Mouse (Mus musculus) lung, postnatal 0 days (tissue): ENCODE measurements around the gene Tnik. TPM values are rescaled to one million over a fixed set of nuclear protein-coding genes. Genes with fewer than 3 reads are reported as not detected.

Source experiments
- ATAC-seq: fragments of 200-750 bp; cut with Nextera tagmentation; 2 replicates; pipeline ENCODE4 v1.8.0; 2017; ENCODE audit warnings: moderate library complexity
- DNase-seq: peaks from one replicate; pipeline ENCODE4 v3.0.0-alpha.2; 2016; ENCODE audit warnings: low spot score
- H3K27ac ChIP-seq: fragments of 300-500 bp; sonication (generic); 2 replicates; pipeline ENCODE4 v1.5.1; 2014; ENCODE audit warnings: antibody characterized with exemption, mild to moderate bottlenecking, low read length, mixed read lengths
- H3K27me3 ChIP-seq: fragments of 300-500 bp; sonication (generic); replicated peaks from 2 replicates; pipeline ENCODE4 v1.6.1; 2014; ENCODE audit warnings: low read length, mixed read lengths; ENCODE audit not compliant: insufficient read depth
- H3K36me3 ChIP-seq: fragments of 300-500 bp; sonication (generic); 2 replicates; pipeline ENCODE4 v1.6.1; 2014; ENCODE audit warnings: low read length, mixed read lengths; ENCODE audit not compliant: insufficient read depth
- H3K4me1 ChIP-seq: fragments of 300-500 bp; sonication (generic); 2 replicates; pipeline ENCODE4 v1.6.1; 2014; ENCODE audit warnings: antibody characterized with exemption, low read depth, low read length, mixed read lengths; ENCODE audit not compliant: insufficient read depth
- H3K4me2 ChIP-seq: fragments of 300-500 bp; sonication (generic); replicated peaks from 2 replicates; pipeline ENCODE4 v1.6.1; 2014; ENCODE audit warnings: low read depth, mild to moderate bottlenecking, low read length, moderate library complexity, mixed read lengths
- H3K4me3 ChIP-seq: fragments of 300-500 bp; sonication (generic); 2 replicates; pipeline ENCODE4 v1.5.1; 2014; ENCODE audit warnings: low read depth, low read length
- H3K9ac ChIP-seq: fragments of 300-500 bp; sonication (generic); replicated peaks from 2 replicates; pipeline ENCODE4 v1.6.1; 2014; ENCODE audit warnings: low read depth, mild to moderate bottlenecking
- H3K9me3 ChIP-seq: fragments of 300-500 bp; sonication (generic); 2 replicates; pipeline ENCODE4 v1.6.1; 2016; ENCODE audit warnings: low read length, mixed read lengths
- CTCF ChIP-seq: IDR thresholded peaks from 2 replicates; pipeline ENCODE4 v1.5.1; 2016; ENCODE audit warnings: antibody characterized with exemption, mild to moderate bottlenecking
- EP300 ChIP-seq: IDR thresholded peaks from 2 replicates; pipeline ENCODE4 v1.6.1; 2016; ENCODE audit warnings: antibody characterized with exemption, mild to moderate bottlenecking, control low read depth
- WGBS: fragments of 180-500 bp; shearing (Covaris S2); extraction: QIAGEN DNeasy Blood & Tissue Kit; methylation state at CpG from one replicate; pipeline ENCODE4 v1.1.7; 2014; 5-methylcytosine and 5-hydroxymethylcytosine counted together
- polyA plus RNA-seq: library from polyadenylated mRNA; unstranded; fragments of >200 nt; fragmentation: Nextera tagmentation; extraction: Ambion mirVana; gene quantifications from 2 replicates; pipeline ENCODE4 v1.2.1, GENCODE M21; 2015

Gene Tnik
- polyA plus RNA-seq, 1 experiment from 2014 or later = 6.1 TPM

DNA sequence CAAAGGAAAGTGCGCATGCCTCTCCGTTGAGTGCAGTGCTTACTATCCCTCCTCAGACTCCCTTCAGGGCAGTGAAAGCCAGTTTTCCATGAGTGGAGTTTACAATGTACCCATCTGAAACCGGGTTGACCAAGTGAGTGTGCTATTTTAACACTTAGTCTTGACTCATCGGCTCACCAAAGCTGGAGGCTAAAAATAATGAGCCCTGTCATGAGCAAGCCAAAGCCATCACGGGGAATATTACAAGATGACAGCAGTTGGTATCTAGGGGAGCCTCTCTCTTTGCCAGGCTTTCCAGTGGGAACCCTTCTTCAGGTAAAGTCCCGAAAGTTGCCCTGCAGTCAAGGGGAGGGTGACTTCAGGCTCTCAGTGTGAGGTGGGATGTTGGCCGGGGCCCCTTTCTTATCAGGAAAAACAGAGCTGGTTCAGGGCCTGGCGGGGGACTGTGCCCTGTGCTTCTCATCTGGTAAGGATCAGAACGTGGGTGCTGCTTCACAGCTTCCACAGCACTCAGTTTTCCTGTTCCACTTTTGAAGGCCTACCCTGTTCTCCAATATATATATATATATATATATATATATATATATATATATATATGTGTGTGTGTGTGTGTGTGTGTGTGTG lies 136.7 kb downstream of the Tnik start:
- Histone ChIP-seq H3K9ac (no peak overlapping the region), H3K27ac (no peak overlapping the region)

GRCm38 (mm10) chr3:28401335-28401734 lies 138.3 kb downstream of the Tnik start:
- TF ChIP-seq EP300 = no peak
- TF ChIP-seq CTCF = no peak
- Histone ChIP-seq H3K9me3 (no peaks in the 10 kb centered on the region), H3K9ac (no peak overlapping the region), H3K4me1 (peaks cover 4% of the 10 kb centered on the region; the same call in 1 of the 2 replicates), H3K4me3 (no peak overlapping the region), H3K27me3 (no peaks in the 10 kb centered on the region), H3K4me2 (no peak overlapping the region), H3K36me3 (no peaks in the 10 kb centered on the region), H3K27ac (no peak overlapping the region)
- ATAC-seq = no peak
- DNase-seq = no peak
- WGBS = 63% methylated on average over 9 of the region's 9 CpGs

More for the DNA sequence above, 136.7 kb downstream of the Tnik start:
- H3K4me3 ChIP-seq = no peak overlapping the region
- ATAC-seq = no peak
- H3K27me3 ChIP-seq = no peaks in the 10 kb centered on the region
- H3K9me3 ChIP-seq = no peaks in the 10 kb centered on the region
- H3K36me3 ChIP-seq = no peaks in the 10 kb centered on the region
- no peak for DNase-seq
- 81% methylated on average over 9 of the region's 9 CpGs for WGBS
- TF ChIP-seq EP300 (no peak), CTCF (no peak)
- H3K4me2 ChIP-seq = no peak overlapping the region
- peaks cover 4% of the 10 kb centered on the region; the same call in 1 of the 2 replicates for H3K4me1 ChIP-seq

DNA sequence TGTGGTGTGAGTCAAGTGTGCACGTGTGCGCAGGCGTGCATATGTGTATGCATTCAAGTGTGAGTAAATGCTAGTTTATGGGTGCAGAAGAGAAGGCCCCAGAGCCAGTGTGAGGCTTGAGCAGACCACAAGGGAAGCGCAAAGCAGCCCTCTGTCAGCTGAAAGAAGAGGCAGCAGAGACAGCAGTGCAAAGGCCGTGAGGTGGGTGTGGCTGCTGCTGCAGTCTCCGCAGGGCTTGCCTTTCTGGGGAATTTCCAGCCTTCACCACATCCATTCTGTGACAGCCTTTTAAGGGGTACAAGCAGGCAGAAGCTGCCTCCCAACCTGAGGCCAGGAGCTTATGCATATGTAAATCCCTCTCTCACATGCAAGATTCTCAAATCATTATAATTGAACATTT lies 139.2 kb downstream of the Tnik start:
- ATAC-seq = no peak
- H3K36me3 ChIP-seq = no peaks in the 10 kb centered on the region

DNA sequence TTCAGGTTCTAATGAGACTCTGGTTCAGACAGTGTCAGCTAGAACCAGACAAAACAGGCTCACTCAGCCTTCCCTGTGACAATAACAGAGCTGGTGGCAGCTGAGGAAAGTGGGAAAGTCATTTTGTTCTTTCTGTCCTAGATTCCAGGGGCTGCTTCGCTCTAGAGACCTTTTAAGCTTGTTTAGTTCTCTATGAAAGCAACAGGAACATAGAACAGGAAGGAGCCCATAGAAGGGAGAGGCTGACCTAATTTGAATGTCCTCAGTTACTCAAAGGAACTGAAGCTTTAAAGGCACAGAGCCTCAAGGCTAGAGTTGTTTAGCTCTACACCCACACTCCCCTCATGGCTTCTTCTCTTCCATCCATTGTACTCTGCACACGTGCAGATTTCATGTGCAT lies 142.4 kb downstream of the Tnik start:
- Histone ChIP-seq H3K9me3 (no peaks in the 10 kb centered on the region), H3K4me3 (no peak overlapping the region), H3K9ac (no peak overlapping the region), H3K4me2 (no peak overlapping the region), H3K36me3 (no peaks in the 10 kb centered on the region), H3K4me1 (peaks cover 4% of the 10 kb centered on the region; the same call in 1 of the 2 replicates), H3K27me3 (no peaks in the 10 kb centered on the region), H3K27ac (no peak overlapping the region)
- ATAC-seq = no peak
- WGBS = 65% methylated on average over 2 of the region's 2 CpGs
- no peak for TF ChIP-seq EP300
- no peak for TF ChIP-seq CTCF
- no peak for DNase-seq

More for the DNA sequence above, 139.2 kb downstream of the Tnik start:
- H3K4me2 ChIP-seq = no peak overlapping the region
- peaks cover 4% of the 10 kb centered on the region; the same call in 1 of the 2 replicates for H3K4me1 ChIP-seq
- TF ChIP-seq CTCF (no peak), EP300 (no peak)
- DNase-seq = no peak
- 77% methylated on average over 6 of the region's 6 CpGs for WGBS
- no peak overlapping the region for H3K4me3 ChIP-seq
- H3K9me3 ChIP-seq = no peaks in the 10 kb centered on the region
- no peaks in the 10 kb centered on the region for H3K27me3 ChIP-seq
- no peak overlapping the region for H3K27ac ChIP-seq
- H3K9ac ChIP-seq = no peak overlapping the region

DNA sequence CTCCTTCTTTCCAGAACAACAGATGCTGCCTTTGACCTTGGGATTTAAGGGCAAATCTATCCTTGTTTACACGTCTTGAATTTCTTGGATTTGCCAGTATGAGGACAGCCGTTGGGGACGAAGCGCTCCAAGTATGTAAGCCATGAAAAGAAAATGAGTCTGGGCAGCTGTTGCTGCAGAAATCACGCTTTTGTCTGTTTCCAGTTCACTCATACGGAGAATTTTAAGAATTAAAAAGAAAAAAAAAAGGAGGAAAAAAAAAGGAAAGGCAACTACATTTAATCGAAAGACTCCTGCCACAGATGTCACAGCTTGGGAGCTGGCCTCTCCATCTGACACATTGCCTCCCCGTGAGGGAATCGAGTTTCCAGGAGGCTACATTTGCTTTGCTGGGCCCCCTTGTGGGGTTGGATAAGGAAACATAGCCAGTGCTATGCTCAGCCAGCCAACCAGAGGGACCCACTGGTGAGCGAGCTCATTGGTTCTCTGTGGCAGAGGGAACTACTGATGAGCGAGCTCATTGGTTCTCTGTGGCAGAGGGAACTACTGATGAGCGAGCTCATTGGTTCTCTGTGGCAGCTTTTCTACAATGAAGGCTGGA lies 145.9 kb downstream of the Tnik start:
- Histone ChIP-seq H3K4me3 (no peak overlapping the region), H3K4me1 (no peaks in the 10 kb centered on the region), H3K27me3 (no peaks in the 10 kb centered on the region), H3K4me2 (no peak overlapping the region), H3K9ac (no peak overlapping the region), H3K27ac (peak overlapping the region; percentile 29; the same call in 1 of the 2 replicates), H3K36me3 (no peaks in the 10 kb centered on the region), H3K9me3 (no peaks in the 10 kb centered on the region)
- peak; percentile 75 for DNase-seq
- TF ChIP-seq EP300 (peak; percentile 50), CTCF (peak; percentile 58)
- peak; percentile 90 for ATAC-seq
- WGBS = 40% methylated on average over 12 of the region's 12 CpGs

DNA sequence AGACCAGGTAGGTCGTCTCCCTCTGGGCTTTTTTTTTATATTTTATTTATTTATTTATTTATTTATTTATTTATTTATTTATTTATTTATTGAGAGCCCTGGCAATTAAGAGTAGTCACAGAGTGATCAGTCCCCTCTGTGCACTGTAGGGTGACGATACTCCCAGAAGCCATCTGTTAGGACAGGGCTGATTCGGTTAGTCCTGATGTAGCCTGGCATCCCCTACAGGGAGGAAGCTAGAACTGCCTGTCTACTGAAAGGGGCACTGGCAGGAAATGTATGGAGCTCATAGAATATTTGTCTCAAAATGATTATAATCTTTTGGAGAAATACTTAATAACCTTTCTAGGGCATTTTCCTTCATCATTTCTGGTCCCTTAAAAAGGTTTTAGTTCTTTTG lies 147.3 kb downstream of the Tnik start:
- Histone ChIP-seq H3K27me3 (no peaks in the 10 kb centered on the region), H3K9ac (no peak overlapping the region), H3K27ac (no peak overlapping the region), H3K4me3 (no peak overlapping the region), H3K9me3 (no peaks in the 10 kb centered on the region), H3K4me2 (no peak overlapping the region), H3K36me3 (no peaks in the 10 kb centered on the region), H3K4me1 (no peaks in the 10 kb centered on the region)
- WGBS = 75% methylated on average over 3 of the region's 3 CpGs
- no peak for TF ChIP-seq EP300
- TF ChIP-seq CTCF = peak; percentile 65
- peak; percentile 36 for DNase-seq
- ATAC-seq = 0 out of 2 replicates have a peak, but pooled peaks have one; percentile 42
